Mouse (Mus musculus): ENCODE results near the gene Baz1b.

GRCm38 (mm10) chr5:135179616-135180015 is 7.4 kb upstream of the Baz1b start:
- no peak for TF ChIP-seq USF1 (IDR thresholded peaks at IDR 0.05; ENCODE audit: low read depth)
- no peak for TF ChIP-seq POLR2A (IDR thresholded peaks at IDR 0.05; ENCODE audit: insufficient read length, low read depth)
- no peak for TF ChIP-seq POLR2AphosphoS2 (IDR thresholded peaks at IDR 0.05; ENCODE audit: insufficient read length, low read depth)
- no peak for TF ChIP-seq CEBPB (IDR thresholded peaks at IDR 0.05; ENCODE audit: insufficient read depth, poor library complexity, severe bottlenecking)

Measured in myocyte (in vitro differentiated cells).